Mouse (Mus musculus) heart, postnatal 0 days (tissue): ENCODE measurements around the gene Sel1l3. TPM values are rescaled to one million over a fixed set of nuclear protein-coding genes. Genes with fewer than 3 reads are reported as not detected.

Experiments
- ATAC-seq: fragments of 200-750 bp; cut with Nextera tagmentation; 2 replicates; pipeline ENCODE4 v1.8.0; 2017; ENCODE audit warnings: low read depth, moderate number of reproducible peaks, moderate library complexity; ENCODE audit not compliant: insufficient read depth
- DNase-seq: peaks from one replicate; pipeline ENCODE4 v3.0.0-alpha.2; 2016; ENCODE audit warnings: low spot score
- H3K27ac ChIP-seq: fragments of 300-500 bp; sonication (generic); 2 replicates; pipeline ENCODE4 v1.5.1; 2014; ENCODE audit warnings: low read depth, mild to moderate bottlenecking
- H3K27me3 ChIP-seq: fragments of 300-500 bp; sonication (generic); 2 replicates; pipeline ENCODE4 v1.6.1; 2014; ENCODE audit warnings: low read length, mixed read lengths; ENCODE audit not compliant: control insufficient read depth, insufficient read depth
- H3K36me3 ChIP-seq: fragments of 300-500 bp; sonication (generic); replicated peaks from 2 replicates; pipeline ENCODE4 v1.6.1; 2014; ENCODE audit warnings: low read length, mixed read lengths; ENCODE audit not compliant: control insufficient read depth, insufficient read depth
- H3K4me1 ChIP-seq: fragments of 300-500 bp; sonication (generic); 2 replicates; pipeline ENCODE4 v1.6.1; 2014; ENCODE audit warnings: antibody characterized with exemption; ENCODE audit not compliant: control insufficient read depth, insufficient read depth
- H3K4me2 ChIP-seq: fragments of 300-500 bp; sonication (generic); 2 replicates; pipeline ENCODE4 v1.6.1; 2014; ENCODE audit warnings: low read depth, mild to moderate bottlenecking, low read length, moderate library complexity
- H3K4me3 ChIP-seq: fragments of 300-500 bp; sonication (generic); 2 replicates; pipeline ENCODE4 v1.5.1; 2014; ENCODE audit warnings: low read depth, low read length
- H3K9ac ChIP-seq: fragments of 300-500 bp; sonication (generic); replicated peaks from 2 replicates; pipeline ENCODE4 v1.6.1; 2014; ENCODE audit warnings: low read depth, low read length, mixed read lengths
- H3K9me3 ChIP-seq: fragments of 300-500 bp; sonication (generic); replicated peaks from 2 replicates; pipeline ENCODE4 v1.6.1; 2016; ENCODE audit warnings: low read length; ENCODE audit not compliant: control insufficient read depth
- CTCF ChIP-seq: IDR thresholded peaks from 2 replicates; pipeline ENCODE4 v1.5.1; 2016; ENCODE audit warnings: antibody characterized with exemption, control low read depth, low read depth
- EP300 ChIP-seq: IDR thresholded peaks from 2 replicates; pipeline ENCODE4 v1.6.1; 2016; ENCODE audit warnings: antibody characterized with exemption, low read depth
- WGBS: fragments of 180-500 bp; shearing (Covaris S2); extraction: QIAGEN DNeasy Blood & Tissue Kit; methylation state at CpG from one replicate; pipeline ENCODE4 v1.1.7; 2014; 5-methylcytosine and 5-hydroxymethylcytosine counted together
- polyA plus RNA-seq: library from polyadenylated mRNA; unstranded; fragments of >200 nt; fragmentation: Nextera tagmentation; extraction: Ambion mirVana; gene quantifications from 2 replicates; pipeline ENCODE4 v1.2.1, GENCODE M21; 2015
- total RNA-seq: library from RNA; depleted of rRNA; stranded (reverse); fragments of >200 nt; gene quantifications from 2 replicates; pipeline ENCODE4 v1.2.3, GENCODE M21; 2014; ENCODE audit warnings: low replicate concordance; rRNA removed

Sel1l3 gene
- 0.89 and 1.4 TPM in 2 replicates for total RNA-seq
- polyA plus RNA-seq = 0.14 and 0.37 TPM in 2 replicates

DNA sequence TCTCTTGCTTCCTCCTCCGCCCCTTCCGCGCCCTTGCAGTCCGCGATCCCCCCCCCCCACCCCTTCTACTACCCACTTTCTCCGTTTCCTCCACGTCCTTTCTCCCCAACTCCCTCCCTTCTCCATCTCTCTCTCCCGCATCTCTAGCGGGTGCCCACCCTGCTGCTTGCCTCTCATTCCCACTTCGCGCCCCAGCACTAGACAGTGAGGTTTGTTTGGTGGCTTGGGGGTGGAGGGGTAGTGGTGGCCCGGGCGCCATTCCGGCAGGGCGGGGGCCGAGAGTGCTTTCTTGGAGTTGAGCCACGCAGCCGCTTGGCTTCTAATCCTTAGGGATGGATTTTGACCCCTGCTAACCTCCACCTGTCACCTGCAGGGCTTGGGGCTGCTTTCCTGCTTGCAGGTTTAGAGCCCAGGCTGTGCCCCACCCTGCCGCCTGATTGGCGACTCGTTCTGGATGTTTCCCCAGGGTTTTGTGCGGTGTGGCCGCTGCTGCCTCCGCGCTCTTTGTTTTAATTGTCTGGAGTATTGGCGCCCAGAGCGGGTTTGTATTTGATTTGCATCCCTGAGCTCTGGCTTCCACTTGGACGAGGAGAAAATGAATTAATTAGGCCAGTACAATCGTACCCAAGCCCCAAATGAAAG lies at the start of gene Sel1l3:
TSS of gene Sel1l3 (minus strand) at position 217 of the 642 bp plus-strand sequence.
- no peak for ATAC-seq
- Histone ChIP-seq H3K27ac (no peak within 1 kb of the TSS), H3K9me3 (no peaks in the 10 kb centered on the region), H3K4me3 (peak within 1 kb of the TSS; percentile 49), H3K4me2 (peak within 1 kb of the TSS; percentile 99), H3K4me1 (peaks cover 27% of the 10 kb centered on the region; the same call in 1 of the 2 replicates), H3K36me3 (no peaks in the 10 kb centered on the region), H3K9ac (peak within 1 kb of the TSS; percentile 4; the same call in 1 of the 2 replicates), H3K27me3 (peaks cover 30% of the 10 kb centered on the region)
- no peak for DNase-seq
- WGBS = 3% methylated on average over 25 of the region's 29 CpGs
- TF ChIP-seq CTCF (no peak), EP300 (no peak)

DNA sequence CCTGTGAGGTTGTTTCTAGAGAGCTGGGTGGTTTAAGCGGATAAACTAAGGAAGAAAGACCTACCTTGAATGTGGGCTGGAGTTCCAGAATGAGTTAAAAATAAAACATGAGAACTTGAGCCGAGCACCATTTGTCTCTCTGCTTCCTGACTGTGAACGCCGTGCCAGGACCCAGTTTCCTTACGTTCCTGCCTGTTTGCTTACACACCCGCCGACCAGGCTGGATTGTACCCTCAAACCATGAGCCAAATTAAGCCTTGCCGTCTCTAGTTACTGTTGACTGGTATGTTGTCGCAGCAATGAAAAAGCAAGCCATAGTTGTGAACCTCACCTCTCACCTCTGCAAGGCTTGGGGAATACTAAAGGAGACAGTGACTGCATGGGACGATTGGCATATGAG lies 48.3 kb upstream of the Sel1l3 start:
- ATAC-seq (no peak), DNase-seq (no peak)
- Histone ChIP-seq H3K9ac (no peak overlapping the region), H3K27me3 (no peaks in the 10 kb centered on the region), H3K4me2 (no peak overlapping the region), H3K9me3 (no peaks in the 10 kb centered on the region), H3K4me3 (no peak overlapping the region), H3K4me1 (peaks cover 11% of the 10 kb centered on the region), H3K27ac (no peak overlapping the region), H3K36me3 (no peaks in the 10 kb centered on the region)
- TF ChIP-seq CTCF (no peak), EP300 (no peak)
- WGBS = 59% methylated on average over 10 of the region's 10 CpGs

DNA sequence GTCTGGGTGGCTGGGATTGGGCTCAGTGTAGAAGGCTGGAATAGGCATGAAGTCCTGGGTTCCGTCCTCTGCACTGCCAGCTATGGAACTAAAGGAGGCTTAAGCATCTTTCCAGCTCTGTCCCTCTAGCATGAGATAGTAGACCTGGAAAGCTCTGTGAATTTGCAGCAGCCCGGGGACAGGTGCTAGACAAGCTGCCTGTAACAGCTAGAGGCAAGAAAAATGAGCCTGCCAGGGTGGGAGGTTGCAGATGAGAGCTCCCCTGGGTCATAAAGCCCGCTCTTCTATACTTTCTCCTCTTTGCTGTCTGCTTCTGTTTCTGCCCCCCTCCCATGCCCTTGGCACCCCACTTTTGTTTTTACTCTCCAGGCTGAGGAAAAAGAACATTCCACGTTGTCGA lies 46.2 kb upstream of the Sel1l3 start:
- no peak for DNase-seq

DNA sequence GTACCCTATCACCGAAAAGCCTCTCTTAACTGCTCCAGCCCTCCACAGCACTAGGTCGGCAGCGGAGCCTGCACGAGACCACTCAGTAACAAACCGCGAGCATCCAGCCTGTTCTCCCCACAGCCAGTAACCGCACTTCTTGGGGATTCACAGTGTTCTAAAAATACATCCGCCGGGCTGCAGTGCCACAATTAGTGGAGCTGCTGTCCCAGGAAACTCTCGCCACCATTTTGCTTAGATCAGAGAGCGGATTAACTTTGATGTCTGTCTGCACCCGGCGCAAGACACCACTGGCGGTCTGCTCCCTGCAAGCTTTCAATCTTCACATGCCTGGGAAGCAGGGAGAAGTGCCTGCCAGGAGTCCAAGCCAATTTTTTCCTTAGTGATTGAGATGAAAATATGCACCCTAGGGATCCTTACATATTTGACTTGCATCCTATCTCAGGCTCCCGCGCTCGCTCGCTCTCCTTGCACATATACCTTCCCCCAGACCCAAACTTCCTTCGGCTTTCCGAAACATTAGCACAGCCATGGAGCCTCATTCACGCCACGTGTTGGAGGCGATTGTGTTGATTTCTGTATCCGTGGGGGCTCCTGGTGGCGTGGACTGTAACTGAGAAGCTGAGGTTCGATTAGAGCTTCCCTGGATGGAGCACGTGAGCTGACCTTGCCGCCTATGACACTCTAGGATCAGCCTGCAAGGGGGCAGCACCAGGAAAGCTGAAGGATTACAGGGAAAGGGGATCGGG lies 44.5 kb upstream of the Sel1l3 start:
- peak; percentile 58 for ATAC-seq

More for the DNA sequence above, 46.2 kb upstream of the Sel1l3 start:
- no peak overlapping the region for H3K4me2 ChIP-seq
- TF ChIP-seq CTCF (no peak), EP300 (no peak)
- no peak for ATAC-seq
- no peak overlapping the region for H3K27ac ChIP-seq
- H3K27me3 ChIP-seq = no peaks in the 10 kb centered on the region
- H3K9me3 ChIP-seq = no peaks in the 10 kb centered on the region
- no peak overlapping the region for H3K9ac ChIP-seq
- H3K36me3 ChIP-seq = no peaks in the 10 kb centered on the region
- no peak overlapping the region for H3K4me3 ChIP-seq
- 70% methylated on average over 5 of the region's 5 CpGs for WGBS
- H3K4me1 ChIP-seq = peaks cover 8% of the 10 kb centered on the region

DNA sequence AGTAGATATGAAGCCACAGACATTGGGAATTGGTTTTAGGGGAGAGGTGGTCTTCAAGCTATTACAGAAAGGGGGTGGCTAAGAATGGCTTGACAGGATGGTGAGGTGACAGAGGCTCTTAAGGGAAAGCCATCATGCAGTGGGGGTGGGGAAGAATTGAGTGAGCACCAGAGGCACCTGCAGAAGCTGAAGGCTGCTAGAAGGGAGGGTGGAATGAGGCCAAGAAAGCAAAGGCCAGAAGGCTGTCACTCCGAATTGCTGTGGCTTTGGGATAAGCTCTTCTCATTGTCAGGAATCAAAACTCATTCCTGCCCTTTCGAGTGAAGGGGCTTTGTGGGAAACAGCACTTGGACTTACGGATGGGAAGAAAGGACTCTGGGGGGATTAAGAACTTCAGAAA lies 41.1 kb upstream of the Sel1l3 start:
- Histone ChIP-seq H3K27me3 (no peaks in the 10 kb centered on the region), H3K4me3 (no peak overlapping the region), H3K27ac (no peak overlapping the region), H3K4me1 (peaks cover 13% of the 10 kb centered on the region), H3K4me2 (no peak overlapping the region), H3K36me3 (no peaks in the 10 kb centered on the region), H3K9me3 (no peaks in the 10 kb centered on the region), H3K9ac (no peak overlapping the region)
- WGBS = 70% methylated on average over 3 of the region's 3 CpGs
- no peak for TF ChIP-seq EP300
- ATAC-seq (no peak), DNase-seq (no peak)

More for the DNA sequence above, 44.5 kb upstream of the Sel1l3 start:
- Histone ChIP-seq H3K4me1 (peaks cover 8% of the 10 kb centered on the region), H3K27ac (no peak overlapping the region), H3K27me3 (no peaks in the 10 kb centered on the region), H3K4me2 (peak overlapping the region; percentile 67), H3K36me3 (no peaks in the 10 kb centered on the region), H3K9me3 (no peaks in the 10 kb centered on the region), H3K9ac (peak overlapping the region; percentile 31), H3K4me3 (peak overlapping the region; percentile 40)
- no peak for TF ChIP-seq CTCF
- WGBS = 2% methylated on average over 29 of the region's 29 CpGs
- DNase-seq = peak; percentile 57
